Mouse (Mus musculus): ENCODE measurements around the gene Cbx4.

DNA sequence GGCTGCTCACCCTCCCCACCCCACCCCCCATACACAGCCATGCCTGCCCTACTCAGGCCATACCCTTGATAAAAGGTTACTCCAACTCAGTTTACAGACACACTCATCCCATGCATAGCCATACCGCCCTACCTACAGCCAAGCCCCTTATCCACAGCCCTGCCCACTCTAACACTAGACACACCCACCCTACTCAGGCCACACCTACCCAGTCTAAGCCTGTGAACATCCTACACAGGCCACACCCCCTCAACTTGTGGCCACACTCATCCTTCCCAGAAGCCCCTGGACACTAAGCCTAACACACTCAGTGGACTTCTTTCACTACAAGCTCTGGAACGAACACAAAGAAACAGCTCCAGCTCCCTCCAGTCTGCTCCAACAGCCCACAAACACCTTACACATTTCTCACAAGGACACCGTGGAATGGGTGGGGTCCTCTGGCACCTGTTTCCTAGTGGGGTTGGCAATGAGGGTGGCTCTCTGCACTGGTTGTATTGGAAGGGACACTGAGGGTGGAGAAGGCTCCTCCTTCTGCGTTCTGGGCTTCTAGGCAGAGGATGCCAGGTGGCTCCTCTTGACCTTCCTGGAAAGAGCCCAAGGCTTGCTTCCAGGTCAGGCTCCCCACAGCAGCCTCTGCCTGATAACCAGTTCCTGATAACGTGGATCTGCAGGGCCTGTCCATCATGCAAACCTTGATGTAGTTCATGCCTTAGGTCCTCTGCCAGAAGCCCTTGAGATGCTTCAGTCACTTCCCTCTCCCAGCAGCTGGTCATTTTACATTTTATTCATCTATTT, 37.7 kb upstream of the Cbx4 start:
- TF ChIP-seq CTCF (IDR thresholded peaks at IDR 0.05; ENCODE audit: low read depth): no peak
- no peak for TF ChIP-seq EP300 (IDR thresholded peaks at IDR 0.05; ENCODE audit: low read depth)

Data from heart, postnatal 0 days (tissue).